Mouse (Mus musculus) neural tube, embryonic 15.5 days (tissue): ENCODE measurements around the gene Vhl. TPM values are rescaled to one million over a fixed set of nuclear protein-coding genes. Genes with fewer than 3 reads are reported as not detected.

Experiments used
- ATAC-seq: fragments of 200-750 bp; cut with Nextera tagmentation; 2 replicates; pipeline ENCODE4 v1.8.0; 2017; ENCODE audit warnings: mild to moderate bottlenecking, moderate TSS enrichment, moderate library complexity; ENCODE audit not compliant: low FRiP score
- H3K27ac ChIP-seq: fragments of 300-500 bp; sonication (generic); replicated peaks from 2 replicates; pipeline ENCODE4 v1.5.1; 2015; ENCODE audit warnings: mild to moderate bottlenecking, inconsistent platforms
- H3K27me3 ChIP-seq: fragments of 300-500 bp; sonication (generic); replicated peaks from 2 replicates; pipeline ENCODE4 v1.6.1; 2015; ENCODE audit warnings: inconsistent platforms
- H3K36me3 ChIP-seq: fragments of 300-500 bp; sonication (generic); 2 replicates; pipeline ENCODE4 v1.6.1; 2015; ENCODE audit warnings: inconsistent platforms
- H3K4me1 ChIP-seq: fragments of 300-500 bp; sonication (generic); 2 replicates; pipeline ENCODE4 v1.6.1; 2015; ENCODE audit warnings: inconsistent platforms
- H3K4me2 ChIP-seq: fragments of 300-500 bp; sonication (generic); 2 replicates; pipeline ENCODE4 v1.6.1; 2015; ENCODE audit warnings: inconsistent platforms, mild to moderate bottlenecking, moderate library complexity
- H3K4me3 ChIP-seq: fragments of 300-500 bp; sonication (generic); replicated peaks from 2 replicates; pipeline ENCODE4 v1.5.1; 2015; ENCODE audit warnings: mild to moderate bottlenecking, inconsistent platforms
- H3K9ac ChIP-seq: fragments of 300-500 bp; sonication (generic); replicated peaks from 2 replicates; pipeline ENCODE4 v1.6.1; 2015; ENCODE audit warnings: mild to moderate bottlenecking, inconsistent platforms
- H3K9me3 ChIP-seq: fragments of 300-500 bp; sonication (generic); replicated peaks from 2 replicates; pipeline ENCODE4 v1.6.1; 2016; ENCODE audit warnings: inconsistent platforms
- WGBS: fragments of 180-500 bp; shearing (Covaris S2); methylation state at CpG from one replicate; pipeline ENCODE4 v1.1.7; 2015; ENCODE audit warnings: mixed read lengths; 5-methylcytosine and 5-hydroxymethylcytosine counted together
- polyA plus RNA-seq: library from polyadenylated mRNA; unstranded; fragments of >200 nt; fragmentation: Nextera tagmentation; extraction: Ambion mirVana; gene quantifications from 2 replicates; pipeline ENCODE4 v1.2.1, GENCODE M21; 2015

Gene Vhl
- polyA plus RNA-seq, 1 experiment from 2014 or later = 75.8 TPM

GRCm38 (mm10) chr6:113630322-113630721 is 6.6 kb downstream of the Vhl start:
- Histone ChIP-seq H3K36me3 (peaks cover 47% of the 10 kb centered on the region), H3K4me1 (peaks cover 6% of the 10 kb centered on the region), H3K9ac (no peak overlapping the region), H3K9me3 (no peaks in the 10 kb centered on the region), H3K27ac (no peak overlapping the region), H3K4me3 (no peak overlapping the region), H3K4me2 (no peak overlapping the region), H3K27me3 (no peaks in the 10 kb centered on the region)
- WGBS = 82% methylated on average over 5 of the region's 5 CpGs
- no peak for ATAC-seq

- Histone ChIP-seq H3K4me1 (no peaks in the 10 kb centered on the region), H3K9me3 (no peaks in the 10 kb centered on the region), H3K36me3 (peaks cover 44% of the 10 kb centered on the region), H3K4me3 (no peak overlapping the region), H3K27ac (no peak overlapping the region), H3K4me2 (no peak overlapping the region), H3K9ac (no peak overlapping the region), H3K27me3 (no peaks in the 10 kb centered on the region)
- no peak for ATAC-seq
- 94% methylated on average over 4 of the region's 4 CpGs for WGBS
Measured at GRCm38 (mm10) chr6:113632863-113633262, 9.1 kb downstream of the Vhl start.

GRCm38 (mm10) chr6:113638302-113639040 is 14.7 kb downstream of the Vhl start, which contains the start of gene Irak2:
TSS of gene Irak2 (plus strand) at chr6:113638467.
- Histone ChIP-seq H3K9ac (peak within 1 kb of the TSS; percentile 48), H3K27ac (no peak within 1 kb of the TSS), H3K4me1 (no peaks in the 10 kb centered on the region), H3K27me3 (no peaks in the 10 kb centered on the region), H3K9me3 (no peaks in the 10 kb centered on the region), H3K4me2 (peak within 1 kb of the TSS; percentile 66), H3K4me3 (peak within 1 kb of the TSS; percentile 45), H3K36me3 (no peaks in the 10 kb centered on the region)
- peak; percentile 89 for ATAC-seq
- 9% methylated on average over 37 of the region's 37 CpGs for WGBS

- Histone ChIP-seq H3K4me3 (no peak overlapping the region), H3K27me3 (no peaks in the 10 kb centered on the region), H3K27ac (no peak overlapping the region), H3K4me1 (no peaks in the 10 kb centered on the region), H3K9ac (no peak overlapping the region), H3K36me3 (no peaks in the 10 kb centered on the region), H3K4me2 (no peak overlapping the region), H3K9me3 (no peaks in the 10 kb centered on the region)
- ATAC-seq = no peak
- 87% methylated on average over 4 of the region's 4 CpGs for WGBS
Measured at GRCm38 (mm10) chr6:113639201-113639600, 15.4 kb downstream of the Vhl start.

- H3K4me2 ChIP-seq = no peak overlapping the region
- H3K9me3 ChIP-seq = no peaks in the 10 kb centered on the region
- no peak overlapping the region for H3K4me3 ChIP-seq
- H3K27ac ChIP-seq = no peak overlapping the region
- H3K36me3 ChIP-seq = no peaks in the 10 kb centered on the region
- 83% methylated on average over 8 of the region's 8 CpGs for whole genome bisulfite sequencing
- no peaks in the 10 kb centered on the region for H3K27me3 ChIP-seq
- ATAC-seq = no peak
- no peak overlapping the region for H3K9ac ChIP-seq
- no peaks in the 10 kb centered on the region for H3K4me1 ChIP-seq
Measured at GRCm38 (mm10) chr6:113642605-113643004, 18.8 kb downstream of the Vhl start.

GRCm38 (mm10) chr6:113643021-113643420 is 19.3 kb downstream of the Vhl start:
- no peaks in the 10 kb centered on the region for H3K9me3 ChIP-seq
- no peaks in the 10 kb centered on the region for H3K27me3 ChIP-seq
- H3K27ac ChIP-seq = no peak overlapping the region
- ATAC-seq = no peak
- H3K4me1 ChIP-seq = no peaks in the 10 kb centered on the region
- H3K36me3 ChIP-seq = no peaks in the 10 kb centered on the region
- no peak overlapping the region for H3K4me3 ChIP-seq
- WGBS = 89% methylated on average over 4 of the region's 4 CpGs
- H3K4me2 ChIP-seq = no peak overlapping the region
- no peak overlapping the region for H3K9ac ChIP-seq

GRCm38 (mm10) chr6:113643967-113644366 is 20.2 kb downstream of the Vhl start:
- Histone ChIP-seq H3K36me3 (no peaks in the 10 kb centered on the region), H3K4me1 (no peaks in the 10 kb centered on the region), H3K27ac (no peak overlapping the region), H3K4me2 (no peak overlapping the region), H3K9ac (no peak overlapping the region), H3K27me3 (no peaks in the 10 kb centered on the region), H3K4me3 (no peak overlapping the region), H3K9me3 (no peaks in the 10 kb centered on the region)
- ATAC-seq = no peak
- WGBS = 87% methylated on average over 2 of the region's 2 CpGs

GRCm38 (mm10) chr6:113644808-113645207 is 21.0 kb downstream of the Vhl start:
- 83% methylated on average over 8 of the region's 8 CpGs for WGBS
- Histone ChIP-seq H3K4me3 (no peak overlapping the region), H3K9ac (no peak overlapping the region), H3K4me1 (no peaks in the 10 kb centered on the region), H3K9me3 (no peaks in the 10 kb centered on the region), H3K27ac (no peak overlapping the region), H3K4me2 (no peak overlapping the region), H3K36me3 (no peaks in the 10 kb centered on the region), H3K27me3 (no peaks in the 10 kb centered on the region)
- ATAC-seq = no peak

- Histone ChIP-seq H3K4me3 (no peak overlapping the region), H3K9me3 (no peaks in the 10 kb centered on the region), H3K27ac (no peak overlapping the region), H3K4me2 (no peak overlapping the region), H3K9ac (no peak overlapping the region), H3K4me1 (no peaks in the 10 kb centered on the region), H3K36me3 (no peaks in the 10 kb centered on the region), H3K27me3 (no peaks in the 10 kb centered on the region)
- no peak for ATAC-seq
- WGBS = 88% methylated on average over 7 of the region's 7 CpGs
Measured at GRCm38 (mm10) chr6:113649346-113650196, 25.8 kb downstream of the Vhl start.

- no peak overlapping the region for H3K4me3 ChIP-seq
- WGBS = 71% methylated on average over 4 of the region's 4 CpGs
- no peaks in the 10 kb centered on the region for H3K36me3 ChIP-seq
- no peak for ATAC-seq
- H3K27ac ChIP-seq = no peak overlapping the region
- H3K27me3 ChIP-seq = no peaks in the 10 kb centered on the region
- H3K9ac ChIP-seq = no peak overlapping the region
- no peak overlapping the region for H3K4me2 ChIP-seq
- no peaks in the 10 kb centered on the region for H3K9me3 ChIP-seq
- H3K4me1 ChIP-seq = no peaks in the 10 kb centered on the region
Measured at GRCm38 (mm10) chr6:113650197-113650640, 26.5 kb downstream of the Vhl start.

- 62% methylated on average over 3 of the region's 3 CpGs for WGBS
- H3K9me3 ChIP-seq = no peaks in the 10 kb centered on the region
- no peaks in the 10 kb centered on the region for H3K4me1 ChIP-seq
Measured at GRCm38 (mm10) chr6:113651626-113652025, 27.9 kb downstream of the Vhl start.

GRCm38 (mm10) chr6:113653551-113653950 is 29.8 kb downstream of the Vhl start:
- Histone ChIP-seq H3K4me3 (no peak overlapping the region), H3K27me3 (no peaks in the 10 kb centered on the region), H3K36me3 (no peaks in the 10 kb centered on the region), H3K9ac (no peak overlapping the region), H3K27ac (no peak overlapping the region), H3K4me2 (no peak overlapping the region), H3K4me1 (no peaks in the 10 kb centered on the region), H3K9me3 (no peaks in the 10 kb centered on the region)
- no peak for ATAC-seq
- WGBS = 91% methylated on average over 7 of the region's 7 CpGs

More at GRCm38 (mm10) chr6:113651626-113652025, 27.9 kb downstream of the Vhl start:
- Histone ChIP-seq H3K9ac (no peak overlapping the region), H3K4me2 (no peak overlapping the region), H3K36me3 (no peaks in the 10 kb centered on the region), H3K27ac (no peak overlapping the region), H3K27me3 (no peaks in the 10 kb centered on the region), H3K4me3 (no peak overlapping the region)
- no peak for ATAC-seq
